Mouse (Mus musculus): ENCODE results near the gene Eif2ak4. TPM values are rescaled to one million over a fixed set of nuclear protein-coding genes. Genes with fewer than 3 reads are reported as not detected.

Gene Eif2ak4
- polyA plus RNA-seq, 1 experiment from 2014 or later: 7.4 TPM

- H3K4me2 ChIP-seq: no peak overlapping the region
- no peak overlapping the region for H3K9ac ChIP-seq
- H3K9me3 ChIP-seq: no peaks in the 10 kb centered on the region
- ATAC-seq (ENCODE audit: extremely low read depth, insufficient number of reproducible peaks, low FRiP score, low TSS enrichment): no peak
- no peaks in the 10 kb centered on the region for H3K27me3 ChIP-seq (replicated peaks)
- no peak overlapping the region; the same call in 1 of the 2 replicates for H3K27ac ChIP-seq (replicated peaks)
- peaks cover 95% of the 10 kb centered on the region for H3K36me3 ChIP-seq
- peaks cover 11% of the 10 kb centered on the region for H3K4me1 ChIP-seq
- no peak overlapping the region for H3K4me3 ChIP-seq
- 52% methylated on average over 2 of the region's 2 CpGs for WGBS
Observed at GRCm38 (mm10) chr2:118465894-118466293, 77.5 kb downstream of the Eif2ak4 start.

GRCm38 (mm10) chr2:118466601-118467000, 78.2 kb downstream of the Eif2ak4 start:
- H3K4me2 ChIP-seq: no peak overlapping the region
- ATAC-seq (ENCODE audit: extremely low read depth, insufficient number of reproducible peaks, low FRiP score, low TSS enrichment): no peak
- 59% methylated on average over 1 of the region's 1 CpGs for WGBS
- no peaks in the 10 kb centered on the region for H3K27me3 ChIP-seq (replicated peaks)
- no peak overlapping the region for H3K27ac ChIP-seq (replicated peaks)
- H3K4me3 ChIP-seq: no peak overlapping the region
- H3K4me1 ChIP-seq: peaks cover 4% of the 10 kb centered on the region
- H3K36me3 ChIP-seq: peaks cover 96% of the 10 kb centered on the region
- H3K9ac ChIP-seq: no peak overlapping the region
- H3K9me3 ChIP-seq: no peaks in the 10 kb centered on the region

GRCm38 (mm10) chr2:118468354-118468753, 79.9 kb downstream of the Eif2ak4 start:
- peaks cover 96% of the 10 kb centered on the region for H3K36me3 ChIP-seq
- H3K4me3 ChIP-seq: no peak overlapping the region
- ATAC-seq (ENCODE audit: extremely low read depth, insufficient number of reproducible peaks, low FRiP score, low TSS enrichment): no peak
- no peak overlapping the region for H3K9ac ChIP-seq
- no peak overlapping the region for H3K27ac ChIP-seq (replicated peaks)
- no peaks in the 10 kb centered on the region for H3K9me3 ChIP-seq
- H3K27me3 ChIP-seq (replicated peaks): no peaks in the 10 kb centered on the region
- no peak overlapping the region for H3K4me2 ChIP-seq
- 0 out of 2 replicates have a peak, but pooled peaks cover 4% of the 10 kb centered on the region for H3K4me1 ChIP-seq

GRCm38 (mm10) chr2:118478833-118479549, 90.6 kb downstream of the Eif2ak4 start:
- Histone ChIP-seq H3K27me3 (replicated peaks) (no peaks in the 10 kb centered on the region), H3K27ac (replicated peaks) (peak overlapping the region; percentile 84), H3K9me3 (no peaks in the 10 kb centered on the region), H3K4me3 (peak overlapping the region; percentile 97), H3K4me2 (peak overlapping the region; percentile 93), H3K36me3 (peaks cover 40% of the 10 kb centered on the region), H3K9ac (peak overlapping the region; percentile 96), H3K4me1 (peaks cover 15% of the 10 kb centered on the region)
- no peak; the same call in 1 of the 2 replicates for ATAC-seq (ENCODE audit: extremely low read depth, insufficient number of reproducible peaks, low FRiP score, low TSS enrichment)
- whole genome bisulfite sequencing: 2% methylated on average over 52 of the region's 52 CpGs

- no peaks in the 10 kb centered on the region for H3K9me3 ChIP-seq
- WGBS: under 1% methylated on average over 35 of the region's 35 CpGs
- peak within 1 kb of the TSS; percentile 84 for H3K27ac ChIP-seq (replicated peaks)
- no peaks in the 10 kb centered on the region for H3K27me3 ChIP-seq (replicated peaks)
- peaks cover 35% of the 10 kb centered on the region for H3K36me3 ChIP-seq
- peak within 1 kb of the TSS; percentile 97 for H3K4me3 ChIP-seq
- peak within 1 kb of the TSS; percentile 93 for H3K4me2 ChIP-seq
- peak; percentile 84 for ATAC-seq (ENCODE audit: extremely low read depth, insufficient number of reproducible peaks, low FRiP score, low TSS enrichment)
- peaks cover 15% of the 10 kb centered on the region for H3K4me1 ChIP-seq
- peak within 1 kb of the TSS; percentile 96 for H3K9ac ChIP-seq
Observed at GRCm38 (mm10) chr2:118479550-118479909, 91.1 kb downstream of the Eif2ak4 start, which contains the start of gene Srp14. Gene Srp14 (minus strand): TSS chr2:118479711.

GRCm38 (mm10) chr2:118480886-118481285, 92.5 kb downstream of the Eif2ak4 start:
- peaks cover 15% of the 10 kb centered on the region for H3K4me1 ChIP-seq
- H3K27ac ChIP-seq (replicated peaks): 0 out of 2 replicates have a peak overlapping the region, but pooled peaks have one; percentile 84
- H3K9me3 ChIP-seq: no peaks in the 10 kb centered on the region
- ATAC-seq (ENCODE audit: extremely low read depth, insufficient number of reproducible peaks, low FRiP score, low TSS enrichment): no peak
- peaks cover 21% of the 10 kb centered on the region for H3K36me3 ChIP-seq
- H3K4me3 ChIP-seq: no peak overlapping the region
- no peak overlapping the region for H3K9ac ChIP-seq
- H3K4me2 ChIP-seq: no peak overlapping the region
- H3K27me3 ChIP-seq (replicated peaks): no peaks in the 10 kb centered on the region
- WGBS: 84% methylated on average over 7 of the region's 7 CpGs

GRCm38 (mm10) chr2:118483032-118483431, 94.6 kb downstream of the Eif2ak4 start:
- Histone ChIP-seq H3K4me2 (no peak overlapping the region), H3K9me3 (no peaks in the 10 kb centered on the region), H3K27ac (replicated peaks) (no peak overlapping the region), H3K27me3 (replicated peaks) (no peaks in the 10 kb centered on the region; the same call in 1 of the 2 replicates), H3K36me3 (0 out of 2 replicates have a peak, but pooled peaks cover 2% of the 10 kb centered on the region), H3K9ac (no peak overlapping the region), H3K4me3 (no peak overlapping the region), H3K4me1 (peaks cover 12% of the 10 kb centered on the region)
- no peak for ATAC-seq (ENCODE audit: extremely low read depth, insufficient number of reproducible peaks, low FRiP score, low TSS enrichment)
- 74% methylated on average over 5 of the region's 5 CpGs for WGBS

GRCm38 (mm10) chr2:118484386-118484898, 96.0 kb downstream of the Eif2ak4 start:
- ATAC-seq (ENCODE audit: extremely low read depth, insufficient number of reproducible peaks, low FRiP score, low TSS enrichment): no peak

GRCm38 (mm10) chr2:118485415-118485814, 97.0 kb downstream of the Eif2ak4 start:
- peaks cover 11% of the 10 kb centered on the region for H3K4me1 ChIP-seq
- no peaks in the 10 kb centered on the region for H3K36me3 ChIP-seq
- no peaks in the 10 kb centered on the region for H3K9me3 ChIP-seq
- H3K4me2 ChIP-seq: no peak overlapping the region
- no peak overlapping the region for H3K4me3 ChIP-seq
- no peaks in the 10 kb centered on the region; the same call in 1 of the 2 replicates for H3K27me3 ChIP-seq (replicated peaks)
- WGBS: 70% methylated on average over 3 of the region's 3 CpGs
- no peak overlapping the region for H3K27ac ChIP-seq (replicated peaks)
- ATAC-seq (ENCODE audit: extremely low read depth, insufficient number of reproducible peaks, low FRiP score, low TSS enrichment): no peak
- H3K9ac ChIP-seq: no peak overlapping the region

More at GRCm38 (mm10) chr2:118484386-118484898, 96.0 kb downstream of the Eif2ak4 start:
- H3K9ac ChIP-seq: no peak overlapping the region
- H3K4me1 ChIP-seq: 0 out of 2 replicates have a peak, but pooled peaks cover 3% of the 10 kb centered on the region
- no peaks in the 10 kb centered on the region; the same call in 1 of the 2 replicates for H3K27me3 ChIP-seq (replicated peaks)
- H3K9me3 ChIP-seq: no peaks in the 10 kb centered on the region
- no peak overlapping the region for H3K4me3 ChIP-seq
- WGBS: 72% methylated on average over 9 of the region's 9 CpGs
- no peaks in the 10 kb centered on the region for H3K36me3 ChIP-seq
- H3K4me2 ChIP-seq: no peak overlapping the region
- no peak overlapping the region for H3K27ac ChIP-seq (replicated peaks)

GRCm38 (mm10) chr2:118486933-118487332, 98.5 kb downstream of the Eif2ak4 start:
- Histone ChIP-seq H3K4me1 (peaks cover 25% of the 10 kb centered on the region), H3K27me3 (replicated peaks) (no peaks in the 10 kb centered on the region; the same call in 1 of the 2 replicates), H3K9ac (peak overlapping the region; percentile 42; the same call in 1 of the 2 replicates), H3K36me3 (no peaks in the 10 kb centered on the region), H3K4me2 (no peak overlapping the region), H3K4me3 (no peak overlapping the region), H3K27ac (replicated peaks) (no peak overlapping the region), H3K9me3 (no peaks in the 10 kb centered on the region)
- no peak for ATAC-seq (ENCODE audit: extremely low read depth, insufficient number of reproducible peaks, low FRiP score, low TSS enrichment)
- WGBS: 9% methylated on average over 12 of the region's 12 CpGs

GRCm38 (mm10) chr2:118487806-118488205, 99.4 kb downstream of the Eif2ak4 start:
- no peak for ATAC-seq (ENCODE audit: extremely low read depth, insufficient number of reproducible peaks, low FRiP score, low TSS enrichment)
- Histone ChIP-seq H3K27me3 (replicated peaks) (no peaks in the 10 kb centered on the region; the same call in 1 of the 2 replicates), H3K4me3 (no peak overlapping the region), H3K36me3 (no peaks in the 10 kb centered on the region), H3K9ac (no peak overlapping the region), H3K4me2 (no peak overlapping the region), H3K4me1 (peaks cover 25% of the 10 kb centered on the region), H3K27ac (replicated peaks) (no peak overlapping the region), H3K9me3 (no peaks in the 10 kb centered on the region)
- 59% methylated on average over 3 of the region's 3 CpGs for WGBS
